Mouse (Mus musculus) embryonic facial prominence, embryonic 14.5 days (tissue): ENCODE data around the gene Cobl. TPM values are rescaled to one million over a fixed set of nuclear protein-coding genes. Genes with fewer than 3 reads are reported as not detected.
A peak's percentile ranks its signal among the peaks of the same experiment; 100 is the strongest.

Source experiments
- ATAC-seq: fragments of 200-750 bp; cut with Nextera tagmentation; 2 replicates; pipeline ENCODE4 v1.8.0; 2017; ENCODE audit warnings: low read depth, moderate number of reproducible peaks, moderate TSS enrichment
- DNase-seq: peaks from one replicate; pipeline ENCODE4 v3.0.0-alpha.2; 2015; ENCODE audit warnings: low spot score
- H3K27ac ChIP-seq: fragments of 300-500 bp; sonication (generic); replicated peaks from 2 replicates; pipeline ENCODE4 v1.5.1; 2014; ENCODE audit warnings: low read depth, mild to moderate bottlenecking, low read length, moderate library complexity
- H3K27me3 ChIP-seq: fragments of 300-500 bp; sonication (generic); replicated peaks from 2 replicates; pipeline ENCODE4 v1.6.1; 2014; ENCODE audit warnings: low read length; ENCODE audit not compliant: control insufficient read depth, insufficient read depth
- H3K36me3 ChIP-seq: fragments of 300-500 bp; sonication (generic); 2 replicates; pipeline ENCODE4 v1.6.1; 2014; ENCODE audit warnings: low read length, mixed read lengths; ENCODE audit not compliant: control insufficient read depth, insufficient read depth
- H3K4me1 ChIP-seq: fragments of 300-500 bp; sonication (generic); 2 replicates; pipeline ENCODE4 v1.6.1; 2014; ENCODE audit warnings: antibody characterized with exemption, low read length; ENCODE audit not compliant: control insufficient read depth, insufficient read depth
- H3K4me2 ChIP-seq: fragments of 300-500 bp; sonication (generic); 2 replicates; pipeline ENCODE4 v1.6.1; 2014; ENCODE audit warnings: low read depth, mild to moderate bottlenecking, low read length, moderate library complexity, mixed read lengths
- H3K4me3 ChIP-seq: fragments of 300-500 bp; sonication (generic); 2 replicates; pipeline ENCODE4 v1.5.1; 2014; ENCODE audit warnings: low read depth, mild to moderate bottlenecking, low read length
- H3K9ac ChIP-seq: fragments of 300-500 bp; sonication (generic); 2 replicates; pipeline ENCODE4 v1.6.1; 2014; ENCODE audit warnings: low read depth, mild to moderate bottlenecking, low read length, moderate library complexity, mixed read lengths
- H3K9me3 ChIP-seq: fragments of 300-500 bp; sonication (generic); 2 replicates; pipeline ENCODE4 v1.6.1; 2016; ENCODE audit warnings: low read length; ENCODE audit not compliant: control insufficient read depth
- WGBS: fragments of 180-500 bp; shearing (Covaris S2); extraction: QIAGEN DNeasy Blood & Tissue Kit; methylation state at CpG from one replicate; pipeline ENCODE4 v1.1.7; 2014; 5-methylcytosine and 5-hydroxymethylcytosine counted together
- polyA plus RNA-seq: library from polyadenylated mRNA; unstranded; fragments of >200 nt; fragmentation: Nextera tagmentation; extraction: Ambion mirVana; gene quantifications from 2 replicates; pipeline ENCODE4 v1.2.1, GENCODE M21; 2014

Cobl gene
- polyA plus RNA-seq, 1 experiment from 2014 or later = 62.0 TPM

- no peaks in the 10 kb centered on the region for H3K9me3 ChIP-seq
- no peaks in the 10 kb centered on the region for H3K36me3 ChIP-seq
- no peaks in the 10 kb centered on the region for H3K4me1 ChIP-seq
- no peaks in the 10 kb centered on the region for H3K27me3 ChIP-seq
- no peak overlapping the region for H3K4me3 ChIP-seq
- H3K4me2 ChIP-seq = no peak overlapping the region
- H3K9ac ChIP-seq = no peak overlapping the region
- WGBS = 78% methylated on average over 3 of the region's 3 CpGs
- no peak overlapping the region for H3K27ac ChIP-seq
- DNase-seq (no peak), ATAC-seq (no peak)
These were observed 159.9 kb downstream of the Cobl start for GRCm38 (mm10) chr11:12304879-12305278.

GRCm38 (mm10) chr11:12299701-12300446, 164.9 kb downstream of the Cobl start:
- H3K27me3 ChIP-seq = no peaks in the 10 kb centered on the region
- H3K9ac ChIP-seq = no peak overlapping the region
- no peaks in the 10 kb centered on the region for H3K4me1 ChIP-seq
- H3K27ac ChIP-seq = no peak overlapping the region
- 37% methylated on average over 5 of the region's 5 CpGs for WGBS
- no peak for DNase-seq
- H3K36me3 ChIP-seq = no peaks in the 10 kb centered on the region
- no peaks in the 10 kb centered on the region for H3K9me3 ChIP-seq
- no peak overlapping the region for H3K4me3 ChIP-seq
- no peak for ATAC-seq
- no peak overlapping the region for H3K4me2 ChIP-seq

GRCm38 (mm10) chr11:12291654-12291935, 173.2 kb downstream of the Cobl start:
- H3K27ac ChIP-seq = no peak overlapping the region
- H3K4me2 ChIP-seq = no peak overlapping the region
- 19% methylated on average over 3 of the region's 3 CpGs for WGBS
- H3K9ac ChIP-seq = no peak overlapping the region
- no peaks in the 10 kb centered on the region for H3K4me1 ChIP-seq
- no peak for DNase-seq
- no peaks in the 10 kb centered on the region for H3K9me3 ChIP-seq
- peaks cover 5% of the 10 kb centered on the region; the same call in 1 of the 2 replicates for H3K27me3 ChIP-seq
- 0 out of 2 replicates have a peak, but pooled peaks have one; percentile 33 for ATAC-seq
- no peaks in the 10 kb centered on the region for H3K36me3 ChIP-seq
- H3K4me3 ChIP-seq = no peak overlapping the region

GRCm38 (mm10) chr11:12290911-12291653, 173.7 kb downstream of the Cobl start:
- no peak overlapping the region for H3K4me2 ChIP-seq
- DNase-seq (peak; percentile 91), ATAC-seq (peak; percentile 89)
- 46% methylated on average over 7 of the region's 7 CpGs for WGBS
- no peak overlapping the region for H3K4me3 ChIP-seq
- H3K27me3 ChIP-seq = peaks cover 5% of the 10 kb centered on the region; the same call in 1 of the 2 replicates
- H3K27ac ChIP-seq = no peak overlapping the region
- no peak overlapping the region for H3K9ac ChIP-seq
- no peaks in the 10 kb centered on the region for H3K36me3 ChIP-seq
- no peaks in the 10 kb centered on the region for H3K4me1 ChIP-seq
- H3K9me3 ChIP-seq = no peaks in the 10 kb centered on the region

- Histone ChIP-seq H3K4me3 (no peak overlapping the region), H3K4me2 (no peak overlapping the region), H3K9ac (no peak overlapping the region), H3K9me3 (no peaks in the 10 kb centered on the region), H3K27ac (no peak overlapping the region), H3K27me3 (no peaks in the 10 kb centered on the region), H3K36me3 (no peaks in the 10 kb centered on the region), H3K4me1 (no peaks in the 10 kb centered on the region)
- 88% methylated on average over 4 of the region's 4 CpGs for WGBS
- DNase-seq (no peak), ATAC-seq (no peak)
These were observed 179.3 kb downstream of the Cobl start for GRCm38 (mm10) chr11:12285319-12286021.

- H3K36me3 ChIP-seq = no peaks in the 10 kb centered on the region
- H3K9me3 ChIP-seq = no peaks in the 10 kb centered on the region
- H3K27ac ChIP-seq = no peak overlapping the region
- H3K4me1 ChIP-seq = no peaks in the 10 kb centered on the region
- no peak overlapping the region for H3K4me3 ChIP-seq
- no peak for DNase-seq
- no peak overlapping the region for H3K4me2 ChIP-seq
- WGBS = 65% methylated on average over 7 of the region's 7 CpGs
- ATAC-seq = no peak
- no peak overlapping the region for H3K9ac ChIP-seq
- no peaks in the 10 kb centered on the region for H3K27me3 ChIP-seq
These were observed 184.0 kb downstream of the Cobl start for GRCm38 (mm10) chr11:12280711-12281110.

- H3K4me3 ChIP-seq = no peak overlapping the region
- 68% methylated on average over 2 of the region's 2 CpGs for WGBS
- H3K27me3 ChIP-seq = no peaks in the 10 kb centered on the region
- H3K9me3 ChIP-seq = no peaks in the 10 kb centered on the region
- no peaks in the 10 kb centered on the region for H3K4me1 ChIP-seq
- ATAC-seq (no peak), DNase-seq (no peak)
- H3K9ac ChIP-seq = no peak overlapping the region
- H3K36me3 ChIP-seq = no peaks in the 10 kb centered on the region
- H3K27ac ChIP-seq = no peak overlapping the region
- H3K4me2 ChIP-seq = no peak overlapping the region
These were observed 190.5 kb downstream of the Cobl start for GRCm38 (mm10) chr11:12274276-12274675.

- Histone ChIP-seq H3K4me1 (no peaks in the 10 kb centered on the region), H3K27ac (no peak overlapping the region), H3K9me3 (no peaks in the 10 kb centered on the region), H3K36me3 (no peaks in the 10 kb centered on the region), H3K4me2 (no peak overlapping the region), H3K27me3 (no peaks in the 10 kb centered on the region), H3K4me3 (no peak overlapping the region), H3K9ac (no peak overlapping the region)
- DNase-seq (peak; percentile 22), ATAC-seq (no peak)
- WGBS = 83% methylated on average over 6 of the region's 6 CpGs
These were observed 191.0 kb downstream of the Cobl start for GRCm38 (mm10) chr11:12273726-12274125.
